Mouse (Mus musculus): ENCODE measurements around the gene Skint5.
"Not testable (repeated sequence)": the region's sequence is repeated elsewhere in the genome, so short reads cannot be mapped to it uniquely, and the experiment has no call there.

- TF ChIP-seq CTCF (IDR thresholded peaks at IDR 0.05; ENCODE audit: insufficient read depth, low read length); POLR2A (IDR thresholded peaks at IDR 0.05; ENCODE audit: borderline replicate concordance, extremely low read depth, low read depth, low read length): not testable (repeated sequence)
Observed at GRCm38 (mm10) chr4:113448230-113448629, 551.1 kb downstream of the Skint5 start.
